Mouse (Mus musculus) urinary bladder, adult 18-20 months (tissue): ENCODE results near the gene Slc6a12.

ENCODE experiments used
- DNase-seq, 2 experiments: peaks; one replicate each; pipeline ENCODE4 v3.0.0; 2022; ENCODE audit warnings: low spot score in 2 of 2, mixed read lengths in 2 of 2

Gene Slc6a12

DNA sequence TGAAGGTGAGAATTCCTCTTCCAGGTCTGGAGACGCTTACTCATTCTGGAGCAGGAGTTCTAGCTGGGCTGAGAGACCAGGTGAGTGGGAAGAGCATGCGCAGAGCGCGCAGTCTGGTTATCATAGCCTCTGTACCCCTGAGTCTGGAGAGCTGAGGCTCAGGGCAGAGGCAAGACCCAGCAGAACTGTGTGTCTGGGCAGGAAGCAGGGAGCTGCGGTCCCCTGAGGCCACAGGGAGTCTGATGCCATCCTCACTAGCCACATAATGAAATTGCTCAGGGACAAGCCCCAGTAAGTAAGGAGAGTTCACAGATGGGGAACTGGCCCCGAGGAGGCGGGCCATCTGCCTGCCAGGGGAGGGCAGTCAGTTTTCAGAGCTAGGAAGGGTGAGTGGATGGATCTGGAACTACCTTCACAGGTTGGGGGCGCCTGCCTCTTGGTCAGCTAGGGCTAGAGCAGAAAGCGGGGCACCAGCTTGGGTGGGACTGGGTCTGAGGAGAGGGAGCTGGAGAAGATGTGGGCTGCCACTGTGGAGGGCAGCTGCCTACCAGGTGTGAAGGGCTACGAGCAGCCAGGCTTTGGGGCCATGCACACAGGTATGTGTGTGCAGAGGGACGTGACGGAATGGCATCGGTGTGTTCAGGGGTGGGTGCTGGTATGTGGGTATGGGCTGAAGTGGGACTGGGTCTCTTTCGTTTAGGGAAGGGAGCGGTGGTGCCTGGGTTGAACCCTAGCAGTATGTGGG lies at the start of gene Slc6a12:
TSS of gene Slc6a12 (plus strand) at position 51 of the 745 bp plus-strand sequence.
- DNase-seq: no peak

DNA sequence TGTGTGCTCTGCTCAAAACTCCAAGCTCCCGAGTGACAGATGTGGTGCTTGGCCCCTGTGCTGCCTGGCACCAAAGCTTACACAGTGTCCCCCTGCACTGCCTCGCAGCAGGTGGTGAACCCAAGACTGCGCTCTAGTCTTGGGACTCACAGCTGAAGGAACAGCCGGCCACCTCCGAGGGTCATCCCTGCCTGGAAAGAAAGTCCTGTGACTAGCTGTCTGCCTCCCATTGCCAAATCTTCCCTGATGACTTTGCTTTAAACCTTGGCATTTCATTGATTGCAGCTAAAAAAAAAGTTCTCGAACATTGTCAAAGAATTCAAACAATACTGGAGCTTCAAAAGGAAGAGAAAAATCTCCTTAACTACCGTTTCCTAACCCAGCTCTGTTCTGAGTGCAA lies 43.6 kb upstream of the Slc6a12 start:
- no peak for DNase-seq

DNA sequence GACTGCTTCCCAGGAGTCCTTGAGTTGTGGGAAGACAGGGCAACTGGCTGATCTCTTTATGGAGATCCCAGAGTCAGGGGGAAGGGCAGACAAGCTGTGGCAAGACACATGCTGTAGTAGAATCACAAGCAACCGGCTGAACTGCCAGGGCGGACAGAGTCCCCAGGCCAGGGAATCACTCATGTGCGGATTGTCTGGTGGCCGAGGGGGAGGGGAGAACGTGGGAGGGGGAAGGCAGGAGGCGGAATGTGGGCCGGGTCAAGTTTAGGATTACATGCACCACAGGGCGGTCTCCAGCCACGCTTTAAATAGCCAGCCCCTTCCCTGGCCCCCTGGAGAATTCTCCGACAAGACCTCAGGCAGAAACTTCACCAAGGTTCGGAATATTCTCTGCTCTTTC lies 42.9 kb upstream of the Slc6a12 start, which contains the start of gene Slc6a13:
TSS of gene Slc6a13 (plus strand) at position 274 of the 400 bp plus-strand sequence.
- no peak for DNase-seq

DNA sequence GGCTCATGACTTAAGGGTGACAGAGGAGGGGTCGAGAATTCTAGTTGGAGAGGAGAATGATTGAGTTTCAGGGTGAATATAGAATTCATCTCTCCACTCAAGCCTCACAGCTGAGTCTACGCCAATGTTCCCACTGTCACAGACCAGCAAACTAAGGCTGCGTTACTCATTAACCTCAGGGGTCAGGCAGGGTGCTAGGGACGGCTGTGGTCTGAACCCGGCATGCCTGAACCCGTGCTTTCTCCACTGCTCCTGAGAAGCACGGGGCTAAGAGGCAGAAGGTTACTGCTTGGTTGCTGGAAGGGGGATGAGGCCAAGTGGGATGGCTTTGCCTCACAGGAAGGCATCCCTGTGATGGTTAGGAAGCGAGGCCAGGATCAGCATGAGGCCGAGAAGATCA lies 42.4 kb upstream of the Slc6a12 start:
- no peak for DNase-seq

DNA sequence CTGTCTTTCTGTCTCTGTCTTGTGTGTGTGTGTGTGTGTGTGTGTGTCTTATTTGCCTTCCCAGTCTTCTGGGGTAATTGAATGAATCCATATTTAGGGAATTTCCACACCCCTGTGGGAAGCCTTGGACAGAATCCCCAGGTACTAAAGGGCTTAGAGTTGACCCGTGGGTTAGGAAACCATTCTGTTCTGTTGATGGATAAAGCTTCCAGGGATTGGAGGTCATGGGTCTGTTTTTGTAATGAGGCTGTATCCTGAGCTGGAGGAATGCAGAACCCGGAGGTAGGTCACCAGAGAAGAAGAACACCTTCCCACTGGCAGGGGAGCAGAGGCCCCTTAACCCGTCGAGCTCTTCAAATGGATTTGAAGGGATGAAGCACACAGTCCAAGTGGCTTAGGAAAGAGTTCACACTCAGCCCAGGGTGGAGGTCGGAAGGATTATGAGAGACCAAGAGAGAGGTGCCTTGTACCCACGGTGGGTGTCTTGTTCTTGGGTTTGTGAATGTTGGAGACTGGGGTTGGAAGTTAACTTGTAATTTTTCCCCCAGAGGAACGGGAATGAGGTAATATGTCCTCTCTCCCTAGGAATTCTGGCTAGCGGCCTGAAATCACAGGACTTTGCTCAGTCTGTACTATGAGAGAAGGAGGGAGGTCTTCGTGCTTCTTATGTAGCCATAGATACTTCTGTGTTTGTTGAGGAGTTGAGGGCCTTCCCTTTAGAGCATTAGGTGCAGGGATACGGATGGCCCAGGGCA lies 39.2 kb upstream of the Slc6a12 start:
- no peak for DNase-seq

DNA sequence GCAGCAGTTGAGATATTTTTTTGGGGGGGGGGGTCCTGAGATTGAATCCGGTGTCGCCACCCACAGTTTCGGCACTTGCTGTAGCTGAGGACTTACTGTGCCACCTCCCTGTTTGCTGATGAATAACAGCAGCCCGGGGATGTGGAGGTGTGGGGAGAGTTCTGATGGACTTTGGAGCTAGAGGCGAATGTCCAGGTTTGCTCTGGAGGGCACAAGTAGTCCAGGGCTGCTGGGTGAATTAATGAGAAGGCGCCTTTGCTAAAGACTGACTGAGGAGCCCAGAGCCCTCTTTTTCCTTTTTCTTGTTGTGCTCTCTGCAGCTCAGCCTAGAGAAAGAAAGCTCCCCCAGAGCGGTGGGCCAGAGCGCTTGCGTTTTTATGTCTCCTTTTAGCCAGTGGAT lies 38.2 kb upstream of the Slc6a12 start:
- DNase-seq: no peak

DNA sequence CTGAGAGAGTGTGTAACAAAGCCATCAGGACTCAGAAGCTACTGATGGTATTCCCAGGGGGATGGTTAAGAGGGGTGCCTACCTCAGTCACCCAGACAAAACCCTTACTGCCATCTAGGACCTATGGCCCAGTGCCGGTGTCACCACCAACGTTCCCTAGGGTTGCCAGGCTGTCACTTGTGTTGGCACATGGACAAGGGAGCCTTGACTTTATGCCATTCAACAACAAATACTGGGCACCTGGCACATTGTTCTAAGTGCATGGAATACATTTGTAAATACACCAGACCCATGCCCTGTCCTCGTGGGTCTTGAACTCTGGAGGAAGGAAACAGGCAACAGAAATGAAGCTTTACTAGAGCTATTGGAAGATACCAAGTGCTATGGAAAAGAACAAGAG lies 37.3 kb upstream of the Slc6a12 start:
- no peak for DNase-seq

DNA sequence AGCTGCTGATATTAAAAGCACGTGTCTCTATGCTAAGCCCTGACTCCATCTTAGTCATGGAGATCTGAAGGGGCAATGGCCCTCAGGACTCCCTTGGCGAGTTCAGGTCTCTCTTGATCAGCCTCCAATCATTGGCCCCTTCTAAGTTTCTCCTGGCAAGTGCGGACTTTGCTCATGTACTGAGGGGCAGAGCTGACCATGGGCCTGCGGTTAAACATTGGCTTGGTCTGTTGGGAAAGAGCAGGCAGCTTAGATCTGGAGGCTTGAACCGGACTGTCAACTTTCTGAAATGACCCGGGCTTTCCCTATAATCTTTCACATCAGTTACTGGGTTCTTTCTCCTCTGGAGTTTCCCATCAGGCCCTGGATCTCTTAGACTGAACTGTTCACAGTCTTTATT lies 31.9 kb upstream of the Slc6a12 start:
- DNase-seq: no peak

DNA sequence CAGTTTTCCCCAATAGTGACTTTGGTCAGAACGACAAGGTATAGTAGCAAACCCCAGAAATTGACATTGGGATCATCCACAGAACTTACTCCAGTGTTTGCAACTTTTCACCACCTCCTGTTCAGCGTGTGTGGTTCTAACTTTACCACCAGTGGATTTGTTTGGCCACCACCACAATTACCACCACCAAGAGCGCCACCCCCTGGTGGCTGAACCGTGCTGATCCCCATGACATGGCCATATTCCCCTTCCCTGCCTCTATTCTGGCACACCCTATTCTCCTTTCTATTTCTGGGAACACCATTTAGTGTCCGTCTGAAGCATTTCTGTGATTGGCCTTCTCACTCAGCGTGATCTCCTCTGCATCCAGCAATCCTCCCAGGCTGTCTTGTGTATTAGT lies 23.8 kb upstream of the Slc6a12 start:
- no peak for DNase-seq

DNA sequence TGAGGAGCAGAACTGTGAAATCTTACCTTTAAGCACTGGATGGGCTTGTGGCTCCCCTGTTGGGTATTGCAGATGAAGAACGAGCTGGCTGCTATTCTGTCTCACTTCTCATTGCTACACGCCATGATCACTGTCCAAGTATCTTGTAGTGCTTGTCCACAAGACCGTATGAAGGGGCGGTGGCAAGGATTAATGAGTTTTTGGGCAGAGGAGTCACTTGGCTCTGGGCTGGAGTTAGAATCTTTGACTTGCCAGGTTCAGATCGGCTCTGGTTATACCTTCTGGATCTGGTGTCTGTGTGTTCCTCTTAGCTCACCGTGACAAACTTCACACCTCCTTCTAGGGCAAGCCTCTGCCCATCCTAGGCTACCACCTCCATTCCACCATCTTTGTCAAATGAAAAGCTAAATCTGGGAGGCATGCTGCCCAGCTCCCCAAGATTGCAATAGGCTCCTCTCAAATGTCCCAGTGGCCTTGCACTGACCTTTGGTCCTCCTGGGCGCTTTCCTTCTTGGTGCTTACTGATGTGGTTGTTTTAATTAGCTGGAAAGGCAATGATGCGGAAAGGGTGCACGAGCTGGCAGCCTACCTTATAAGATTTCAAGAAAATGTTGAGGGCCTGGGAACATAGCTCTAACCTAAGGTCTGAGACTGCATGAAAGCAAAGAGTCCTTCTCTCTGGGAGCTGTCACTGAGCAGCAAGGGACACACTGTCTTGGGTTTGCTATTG lies 20.3 kb upstream of the Slc6a12 start:
- no peak for DNase-seq

DNA sequence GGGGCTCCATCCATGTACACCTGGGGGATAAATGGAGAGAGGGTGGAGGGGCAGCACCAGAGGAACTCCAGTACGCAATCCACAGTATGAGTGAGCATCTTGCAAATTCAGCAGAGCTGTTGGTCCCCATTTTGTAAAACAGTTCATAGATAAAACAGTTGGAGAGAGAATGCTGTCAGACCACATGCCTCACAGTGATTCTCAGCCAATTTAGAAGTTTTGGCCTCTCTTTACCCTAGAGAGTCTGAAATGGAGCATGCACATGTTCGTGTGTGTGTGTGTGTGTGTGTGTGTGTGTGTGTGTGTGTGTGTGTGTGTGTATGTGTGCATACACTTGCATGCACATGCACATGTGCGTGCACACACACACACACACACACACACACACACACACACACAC lies 17.6 kb upstream of the Slc6a12 start:
- no peak for DNase-seq

DNA sequence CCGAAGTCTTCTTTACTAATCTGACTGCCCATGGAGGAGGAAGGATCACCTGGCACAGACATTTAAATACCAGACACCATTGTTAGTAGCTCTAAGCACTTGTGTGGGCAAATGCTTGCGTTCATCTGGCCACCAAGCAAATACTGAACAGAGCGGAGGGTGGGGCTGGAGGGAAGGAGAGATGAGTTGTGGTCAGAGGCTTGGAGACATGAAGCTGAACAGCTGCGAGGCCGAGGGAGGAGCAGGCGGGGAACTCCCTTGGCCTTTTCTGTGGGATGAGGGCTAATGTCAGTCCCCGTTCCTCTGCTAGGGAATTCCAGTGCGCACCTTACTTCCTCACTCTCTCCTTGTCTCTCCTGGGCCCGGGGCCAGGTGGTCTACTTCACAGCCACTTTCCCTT lies 17.1 kb upstream of the Slc6a12 start:
- DNase-seq: no peak

DNA sequence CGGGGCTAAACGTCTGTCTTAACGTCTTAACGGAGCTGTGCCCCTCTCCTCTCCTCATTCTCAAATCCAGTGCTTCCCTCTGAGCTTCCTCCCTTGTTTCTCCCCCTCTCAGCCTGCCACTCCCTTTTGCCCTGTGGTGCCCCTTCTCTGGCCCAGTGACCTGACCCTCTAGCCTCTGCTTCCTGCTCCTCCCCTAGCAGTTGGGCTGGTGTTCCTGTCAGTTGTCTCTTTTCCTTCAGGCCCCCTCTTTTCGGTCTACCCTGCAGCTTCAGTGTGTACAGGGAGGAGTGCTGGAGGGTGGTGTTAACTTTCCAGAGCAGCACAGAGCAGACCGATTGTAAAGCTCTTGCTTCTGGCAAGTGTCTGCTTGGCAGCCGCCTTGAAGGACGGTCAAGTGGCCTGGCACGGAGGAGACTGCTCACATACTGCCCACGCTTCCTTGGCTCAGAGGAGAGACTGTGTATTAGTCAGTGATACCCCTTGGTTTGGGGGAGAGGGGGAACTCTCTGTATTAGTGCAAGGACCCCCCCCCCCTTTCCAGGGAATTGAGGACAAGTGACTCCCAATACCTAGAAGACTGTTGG lies 16.3 kb upstream of the Slc6a12 start:
- DNase-seq: no peak

DNA sequence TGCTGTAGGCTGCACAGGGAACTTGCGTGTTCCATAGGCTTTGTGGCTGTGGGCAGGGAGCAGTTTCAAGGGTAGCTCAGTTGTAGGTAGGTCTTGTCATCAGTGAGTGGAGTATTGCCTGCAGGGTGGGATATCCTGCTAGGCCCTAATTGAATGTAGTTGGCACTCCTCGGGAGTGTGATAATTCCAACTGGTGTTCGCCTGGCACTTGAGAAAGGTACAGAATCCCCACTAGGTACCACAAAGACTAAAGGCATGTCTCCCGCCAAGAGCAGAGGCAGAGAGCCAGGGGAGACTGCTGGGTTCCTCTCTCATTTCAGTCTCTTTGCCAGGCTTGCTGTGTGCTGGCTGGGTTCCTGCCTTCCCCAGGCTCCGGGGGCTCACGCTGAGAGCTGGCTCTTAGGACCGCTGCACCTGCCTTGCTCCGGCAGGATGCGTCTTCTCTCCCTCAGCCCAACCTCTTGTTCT lies 14.4 kb upstream of the Slc6a12 start:
- DNase-seq: no peak

DNA sequence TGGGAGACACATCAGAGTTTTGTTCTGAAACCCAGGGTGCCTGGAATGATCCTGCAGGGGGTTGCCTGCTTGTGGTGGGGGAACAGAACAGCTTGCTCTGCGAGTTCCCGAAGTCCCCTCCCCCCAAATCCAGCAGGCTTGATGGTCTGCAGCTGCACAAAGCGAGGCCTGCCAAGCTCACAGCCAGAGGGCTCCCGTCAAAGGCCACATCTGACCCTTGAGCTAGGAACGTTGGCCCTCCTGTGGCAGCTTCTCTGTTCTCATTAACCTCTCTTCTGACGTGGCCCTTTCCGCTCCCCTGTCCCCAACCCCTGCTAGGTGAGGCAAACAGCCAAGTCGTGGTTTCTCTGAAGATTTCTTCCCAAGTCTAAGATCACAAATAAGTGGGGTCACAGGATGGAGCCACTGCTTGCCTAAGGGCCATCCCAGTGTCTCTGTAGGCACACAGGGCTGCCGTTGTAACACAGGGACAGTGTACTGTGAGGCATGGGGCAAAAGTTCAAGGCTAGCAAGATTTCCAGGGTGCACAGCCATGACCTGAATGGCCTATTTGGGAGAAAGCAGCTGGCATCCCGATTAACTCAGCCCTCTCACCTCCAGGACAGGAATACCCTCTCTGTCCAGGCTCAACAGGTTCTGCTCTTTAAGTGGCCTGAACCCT lies 12.9 kb upstream of the Slc6a12 start:
- DNase-seq: no peak

DNA sequence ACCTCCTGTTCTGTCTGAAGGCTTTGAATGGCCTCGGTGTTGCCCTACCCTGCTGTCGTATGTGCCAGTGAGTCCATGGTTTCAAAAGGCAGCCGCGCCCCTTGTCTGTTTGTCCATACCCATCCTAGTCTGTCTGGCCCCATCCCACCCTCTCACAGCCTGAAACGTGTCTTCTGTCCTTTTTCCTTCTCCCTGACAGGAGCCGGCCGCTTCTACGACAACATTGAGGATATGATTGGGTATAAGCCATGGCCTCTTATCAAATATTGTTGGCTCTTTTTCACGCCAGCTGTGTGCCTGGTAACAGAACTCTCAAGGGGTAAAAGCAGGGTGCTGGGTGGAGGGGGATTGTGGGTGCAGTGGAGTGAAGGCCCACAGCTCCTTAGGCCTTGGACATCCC lies 7.0 kb upstream of the Slc6a12 start:
- DNase-seq: no peak

DNA sequence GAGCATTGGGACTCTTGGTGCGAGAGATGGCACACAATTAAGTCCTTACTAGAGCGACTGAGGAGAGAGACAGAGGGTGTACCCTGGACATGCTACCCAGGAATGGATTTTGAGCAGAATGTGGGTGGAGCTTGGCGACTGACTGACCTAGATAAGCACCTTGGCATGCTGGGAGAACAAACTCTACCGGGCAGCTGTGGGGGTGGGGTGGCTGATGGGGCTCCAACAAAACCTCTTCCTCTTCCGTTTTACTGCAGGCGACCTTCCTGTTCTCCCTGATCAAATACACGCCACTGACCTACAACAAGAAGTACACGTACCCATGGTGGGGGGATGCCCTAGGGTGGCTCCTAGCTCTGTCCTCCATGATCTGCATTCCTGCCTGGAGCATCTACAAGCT lies 6.3 kb upstream of the Slc6a12 start:
- no peak for DNase-seq

DNA sequence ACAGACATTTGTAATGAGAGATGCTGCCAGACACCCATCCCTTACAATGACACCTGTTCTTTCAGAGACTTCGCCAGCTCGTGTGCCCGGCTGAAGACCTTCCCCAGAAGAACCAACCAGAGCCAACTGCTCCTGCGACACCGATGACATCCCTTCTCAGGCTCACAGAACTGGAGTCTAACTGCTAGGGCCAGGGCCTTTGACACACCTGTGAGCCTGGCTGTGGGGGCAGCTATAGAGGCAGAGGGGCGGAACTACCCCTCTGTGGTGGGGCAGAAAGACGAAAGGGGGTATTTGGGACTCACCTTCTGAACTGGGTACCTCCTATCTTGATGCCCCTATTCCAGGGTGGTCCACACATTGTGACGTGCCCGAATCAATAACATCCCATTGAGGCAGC lies 5.6 kb upstream of the Slc6a12 start:
- no peak for DNase-seq

DNA sequence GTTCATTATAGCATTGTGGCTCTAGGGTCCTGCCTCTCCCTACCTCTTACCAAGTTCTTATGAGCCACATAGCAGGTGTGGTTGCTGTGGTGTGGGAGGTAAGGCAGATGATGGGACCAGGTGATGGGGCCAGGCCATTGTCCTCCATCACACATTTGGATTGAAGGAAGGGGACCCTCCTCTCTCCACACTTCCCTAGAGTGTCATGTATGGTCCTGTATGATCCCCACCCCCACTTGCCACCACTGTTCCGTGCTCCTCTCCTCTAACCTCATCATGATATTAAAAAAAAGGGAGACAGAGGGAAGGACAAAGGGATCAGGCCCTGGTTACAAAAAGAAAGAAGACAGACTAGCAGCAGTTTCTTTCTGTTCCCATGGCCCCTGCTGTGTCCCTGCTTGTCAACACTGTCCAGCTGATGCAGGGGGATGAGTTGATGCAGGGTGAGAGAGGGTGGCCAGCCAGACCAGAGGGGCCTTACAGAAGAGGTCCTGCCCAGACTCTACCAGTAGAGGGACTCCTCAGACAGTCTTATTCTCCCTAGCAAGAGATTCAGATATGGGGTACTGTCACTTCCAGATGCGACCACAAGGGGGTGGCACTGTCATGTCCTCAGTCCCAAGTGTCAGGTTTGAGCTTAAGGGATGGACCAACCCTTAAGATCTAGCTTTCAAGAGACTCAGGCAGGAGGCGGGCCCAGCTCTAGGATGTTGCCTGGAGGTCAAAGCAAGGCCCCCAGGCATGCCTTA lies 4.9 kb upstream of the Slc6a12 start:
- DNase-seq: peak; percentile 32 to 37

DNA sequence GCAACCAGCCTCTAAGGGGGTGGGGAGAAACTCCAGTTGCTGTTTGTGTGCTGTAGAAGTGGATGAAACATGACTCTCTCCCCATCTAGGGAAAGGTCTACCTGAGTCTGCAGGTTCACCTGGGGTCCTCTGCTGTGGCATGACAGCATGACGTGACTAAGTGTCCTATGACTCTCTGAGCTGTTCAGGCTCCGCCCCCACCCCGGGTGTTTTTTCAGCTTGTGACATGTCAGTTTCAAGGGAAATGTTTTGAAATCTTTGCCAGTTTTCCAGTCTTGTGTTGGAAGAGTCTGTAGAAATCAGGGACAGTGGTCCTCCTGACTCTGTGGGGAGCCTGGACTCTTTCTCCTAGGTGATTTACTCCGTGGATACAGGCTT lies 4.4 kb upstream of the Slc6a12 start:
- DNase-seq: no peak

DNA sequence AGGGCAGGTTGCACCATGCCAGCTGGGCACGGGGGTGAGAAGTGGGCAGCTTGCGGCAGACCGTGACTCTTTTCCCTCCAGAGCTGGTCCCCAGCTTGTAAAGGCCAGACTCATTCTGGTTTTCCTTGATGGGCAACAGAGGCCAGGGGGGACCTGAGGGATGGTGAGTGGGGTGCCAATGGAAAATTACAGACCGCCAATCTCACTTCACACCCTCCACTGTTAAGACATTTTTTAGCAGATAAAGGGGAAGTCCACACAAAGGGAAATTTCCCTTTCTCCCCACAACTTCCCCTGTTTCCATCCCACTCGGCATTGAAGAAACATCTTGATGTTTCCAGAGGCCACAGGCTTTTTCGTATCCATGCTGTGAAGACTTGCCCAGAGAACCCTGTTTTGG lies 1.2 kb upstream of the Slc6a12 start:
- DNase-seq: no peak
